Mouse (Mus musculus) G1E (cell line): ENCODE data around the gene Nos1ap. TPM values are rescaled to one million over a fixed set of nuclear protein-coding genes. Genes with fewer than 3 reads are reported as not detected.

Source experiments
- ATAC-seq: 2 replicates; pipeline ENCODE4 v1.8.0; 2016; ENCODE audit warnings: mild to moderate bottlenecking; ENCODE audit not compliant: insufficient number of reproducible peaks, poor library complexity, low FRiP score, severe bottlenecking; ENCODE audit errors: extremely low read depth
- DNase-seq: peaks from one replicate; pipeline ENCODE4 v3.0.0; 2012; ENCODE audit warnings: low spot score
- H3K27me3 ChIP-seq: 2 replicates; pipeline ENCODE4 v1.6.1; 2012; ENCODE audit warnings: mild to moderate bottlenecking, low read length, inconsistent platforms; ENCODE audit not compliant: insufficient read depth
- H3K36me3 ChIP-seq: replicated peaks from 2 replicates; pipeline ENCODE3; 2012; ENCODE audit warnings: mild to moderate bottlenecking, inconsistent platforms
- H3K4me1 ChIP-seq: 2 replicates; pipeline ENCODE4 v1.6.1; 2012; ENCODE audit warnings: low read depth, low read length, inconsistent platforms, mixed read lengths; ENCODE audit not compliant: insufficient read depth
- H3K4me3 ChIP-seq: 2 replicates; pipeline ENCODE4 v1.5.1; 2012; ENCODE audit warnings: low read depth, mild to moderate bottlenecking, inconsistent platforms, low read length, moderate library complexity, mixed read lengths
- H3K9me3 ChIP-seq: replicated peaks from 2 replicates; pipeline ENCODE4 v1.6.1; 2012; ENCODE audit warnings: inconsistent platforms
- CTCF ChIP-seq: IDR thresholded peaks from 2 replicates; pipeline ENCODE4 v1.5.1; 2012; ENCODE audit warnings: low read depth, low read length, inconsistent platforms, mixed read lengths
- GATA1 ChIP-seq: IDR thresholded peaks from 2 replicates; pipeline ENCODE4 v1.6.1; 2012; ENCODE audit warnings: borderline replicate concordance, low read length, inconsistent platforms, mixed read lengths
- GATA2 ChIP-seq: IDR thresholded peaks from 2 replicates; pipeline ENCODE4 v1.6.1; 2012; ENCODE audit warnings: low read depth, low read length, inconsistent platforms, borderline replicate concordance
- POLR2AphosphoS5 ChIP-seq: IDR thresholded peaks from 2 replicates; pipeline ENCODE4 v1.6.1; 2012; ENCODE audit warnings: low read depth, low read length, inconsistent platforms; ENCODE audit not compliant: insufficient replicate concordance
- TAL1 ChIP-seq: conservative IDR thresholded peaks from 2 replicates; pipeline ENCODE4 v1.6.1; 2012; ENCODE audit warnings: low read depth, low read length, inconsistent platforms, mixed read lengths
- polyA plus RNA-seq: library from polyadenylated mRNA; stranded (reverse); fragments of >175 nt; gene quantifications from 2 replicates; pipeline ENCODE4 v1.2.3, GENCODE M21; 2012
- total RNA-seq, 2 experiments: library from RNA; stranded (forward) in 1 of 2; stranded (reverse) in 1 of 2; fragments of 200-1000 nt in 1 of 2; fragments of >200 nt in 1 of 2; fragmentation: Nextera tagmentation in 1 of 2; gene quantifications; 2 replicates each; pipeline ENCODE4 v1.2.3; 2014 to 2017

The Nos1ap gene
- total and polyA plus RNA-seq, 3 experiments, result 1.6 to 18.2 (median 6.1) TPM

GRCm38 (mm10) chr1:170255560-170255910 is 334.1 kb downstream of the Nos1ap start:
- peaks cover 3% of the 10 kb centered on the region; the same call in 1 of the 2 replicates for H3K4me1 ChIP-seq
- TF ChIP-seq POLR2AphosphoS5 (no peak), GATA2 (no peak), CTCF (no peak), TAL1 (no peak), GATA1 (no peak)
- no peaks in the 10 kb centered on the region for H3K9me3 ChIP-seq
- no peaks in the 10 kb centered on the region for H3K27me3 ChIP-seq
- ATAC-seq, result peak; percentile 93
- peak overlapping the region; percentile 65 for H3K4me3 ChIP-seq
- DNase-seq, result peak; percentile 27
- H3K36me3 ChIP-seq, result no peaks in the 10 kb centered on the region

DNA sequence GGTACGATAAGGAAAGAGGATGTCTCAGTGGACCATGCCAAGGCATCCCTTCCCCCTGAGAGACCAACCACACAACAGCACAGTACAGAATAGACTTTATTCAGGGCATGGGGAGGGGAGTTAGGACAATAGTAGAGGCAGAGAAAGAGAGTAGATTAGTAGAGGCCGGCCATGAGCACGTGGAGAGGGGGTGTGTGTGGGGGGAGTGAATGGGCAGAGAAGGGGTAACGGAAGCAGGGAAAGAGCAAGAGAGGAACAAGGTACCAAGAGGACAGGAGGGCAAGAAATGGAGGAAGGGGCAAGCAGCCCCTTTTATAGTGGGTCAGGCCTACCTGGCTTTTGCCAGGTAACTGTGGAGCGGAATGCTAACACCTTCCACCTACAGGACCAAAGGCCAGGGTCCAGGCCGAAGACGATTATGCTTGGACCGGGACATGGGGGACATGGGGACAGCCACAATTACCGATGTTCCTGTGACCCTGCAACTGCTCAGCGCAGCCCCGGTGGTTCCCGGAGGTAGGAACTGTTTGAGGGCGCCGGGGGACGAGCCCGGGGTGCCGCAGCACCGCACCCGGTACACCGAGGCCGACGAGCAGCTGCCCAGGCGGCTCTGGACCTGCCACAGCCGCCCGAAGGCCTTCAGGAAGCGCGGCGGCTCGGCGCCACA is 334.6 kb downstream of the Nos1ap start:
- no peak for TF ChIP-seq GATA2
- TF ChIP-seq POLR2AphosphoS5, result no peak
- TF ChIP-seq TAL1, result no peak
- TF ChIP-seq CTCF, result no peak
- TF ChIP-seq GATA1, result no peak
- DNase-seq (no peak), ATAC-seq (peak; percentile 18; the same call in 1 of the 2 replicates)
- H3K4me1 ChIP-seq, result peaks cover 3% of the 10 kb centered on the region; the same call in 1 of the 2 replicates
- H3K27me3 ChIP-seq, result no peaks in the 10 kb centered on the region
- H3K36me3 ChIP-seq, result no peaks in the 10 kb centered on the region
- H3K4me3 ChIP-seq, result peak overlapping the region; percentile 65
- H3K9me3 ChIP-seq, result no peaks in the 10 kb centered on the region

Other genes with a start within 250 kb of the Nos1ap start
- not detected in 2 replicates for gene Olfml2b, start 54.7 kb upstream of the Nos1ap start, total RNA-seq (2014; fragmentation: Nextera tagmentation)
- gene Olfml2b, start 54.7 kb upstream of the Nos1ap start, total RNA-seq (2017), result 0.05 TPM in 1 of 2 replicates, not detected in the other
- not detected in 2 replicates for gene Olfml2b, start 54.7 kb upstream of the Nos1ap start, polyA plus RNA-seq